Mouse (Mus musculus): ENCODE data around the gene Adk. TPM values are rescaled to one million over a fixed set of nuclear protein-coding genes. Genes with fewer than 3 reads are reported as not detected.

The Adk gene
- polyA plus RNA-seq, 1 experiment from 2014 or later = 223 TPM

DNA sequence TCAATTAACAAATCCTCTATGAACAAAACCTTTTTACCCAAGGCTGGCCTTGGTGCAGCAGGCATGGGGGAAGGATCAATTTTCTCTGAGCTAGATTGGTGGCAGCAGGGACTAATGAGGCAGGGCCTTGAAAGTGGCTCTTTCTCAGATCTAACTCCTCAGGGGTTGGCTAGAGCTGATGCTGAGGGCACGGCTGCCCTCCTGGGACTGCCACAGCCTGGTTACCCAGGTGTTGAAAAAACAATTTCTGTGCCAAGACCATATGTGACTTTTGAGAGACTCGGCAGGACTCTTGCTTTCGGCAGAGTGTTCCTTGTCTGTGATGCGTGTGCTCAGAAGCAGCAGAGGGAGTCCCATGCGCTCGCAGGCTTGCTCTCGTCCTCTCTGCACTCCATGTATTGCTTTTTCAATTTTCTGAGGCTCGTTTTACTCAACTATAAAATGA is 349.8 kb downstream of the Adk start:
- no peak overlapping the region; the same call in 1 of the 2 replicates for H3K27ac ChIP-seq
- H3K4me1 ChIP-seq (replicated peaks) = peaks cover 4% of the 10 kb centered on the region
- no peak overlapping the region for H3K4me3 ChIP-seq
- no peak overlapping the region for H3K4me2 ChIP-seq
- 72% methylated on average over 8 of the region's 8 CpGs for WGBS
- no peaks in the 10 kb centered on the region for H3K9me3 ChIP-seq (replicated peaks)
- no peaks in the 10 kb centered on the region for H3K36me3 ChIP-seq
- H3K9ac ChIP-seq = no peak overlapping the region
- no peak for ATAC-seq (replicated peaks; ENCODE audit: insufficient number of reproducible peaks, insufficient read depth, low FRiP score, low read depth)
- no peaks in the 10 kb centered on the region for H3K27me3 ChIP-seq

DNA sequence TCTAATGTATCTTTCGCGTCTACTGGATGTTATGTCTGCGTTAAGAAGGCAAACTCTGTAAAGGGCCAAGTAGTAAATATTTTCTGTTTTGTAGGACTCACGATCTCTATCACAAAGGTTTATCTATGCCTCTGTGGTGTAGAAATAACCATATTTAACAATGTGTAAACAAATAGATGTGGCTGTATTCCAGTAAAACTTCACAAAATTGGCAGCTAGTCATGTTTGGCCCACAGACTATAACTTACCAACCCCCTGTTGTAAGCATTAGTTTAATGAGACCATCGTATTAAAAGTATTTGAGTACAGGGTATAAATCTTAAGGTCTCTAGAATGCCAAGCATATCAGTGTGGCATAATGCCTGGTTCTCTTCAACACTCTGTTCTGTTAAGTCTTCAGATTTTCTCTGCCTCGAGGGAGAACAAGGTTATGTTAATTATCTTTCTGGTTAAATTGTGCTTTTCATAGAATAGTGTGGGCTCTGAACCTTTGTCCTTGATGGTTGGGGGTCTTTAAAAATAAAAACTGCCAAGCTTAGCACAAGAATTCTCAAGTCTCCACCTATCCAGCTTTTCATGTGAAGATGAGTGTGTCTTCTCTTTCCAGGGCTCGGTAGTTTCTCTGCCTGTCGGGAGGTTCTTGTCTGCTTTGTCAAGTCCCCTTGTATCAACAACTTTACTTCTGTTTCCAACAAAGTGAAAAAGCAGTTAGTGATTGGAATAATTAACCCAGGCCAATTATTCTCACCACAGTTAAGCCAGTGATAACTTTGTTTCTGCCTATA is 350.4 kb downstream of the Adk start:
- H3K9ac ChIP-seq = no peak overlapping the region
- ATAC-seq (replicated peaks; ENCODE audit: insufficient number of reproducible peaks, insufficient read depth, low FRiP score, low read depth) = no peak
- 62% methylated on average over 8 of the region's 8 CpGs for WGBS

DNA sequence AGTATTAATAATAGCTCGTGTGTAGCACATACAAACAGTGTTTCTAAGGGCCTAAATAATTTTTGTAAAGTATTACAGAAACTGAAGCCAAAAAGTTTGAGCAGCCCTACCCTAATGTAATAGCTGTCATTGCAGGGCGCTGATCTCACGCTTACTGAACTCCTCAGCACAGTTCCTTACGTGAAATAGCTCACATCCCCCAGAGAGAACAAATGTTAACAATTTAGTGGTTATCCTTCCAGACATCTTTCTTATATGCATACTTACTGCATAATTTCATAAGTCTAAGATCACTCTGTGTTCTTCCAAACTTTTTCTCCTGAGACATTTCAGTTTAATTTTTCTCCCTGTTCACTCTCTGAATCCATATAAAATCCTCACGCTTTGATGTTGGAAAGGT is 354.6 kb downstream of the Adk start:
- WGBS = 82% methylated on average over 5 of the region's 5 CpGs

More for the DNA sequence above, 350.4 kb downstream of the Adk start:
- H3K27ac ChIP-seq = no peak overlapping the region; the same call in 1 of the 2 replicates
- no peaks in the 10 kb centered on the region for H3K9me3 ChIP-seq (replicated peaks)
- no peaks in the 10 kb centered on the region for H3K36me3 ChIP-seq
- H3K27me3 ChIP-seq = no peaks in the 10 kb centered on the region
- H3K4me3 ChIP-seq = no peak overlapping the region
- H3K4me1 ChIP-seq (replicated peaks) = peaks cover 4% of the 10 kb centered on the region
- no peak overlapping the region for H3K4me2 ChIP-seq

DNA sequence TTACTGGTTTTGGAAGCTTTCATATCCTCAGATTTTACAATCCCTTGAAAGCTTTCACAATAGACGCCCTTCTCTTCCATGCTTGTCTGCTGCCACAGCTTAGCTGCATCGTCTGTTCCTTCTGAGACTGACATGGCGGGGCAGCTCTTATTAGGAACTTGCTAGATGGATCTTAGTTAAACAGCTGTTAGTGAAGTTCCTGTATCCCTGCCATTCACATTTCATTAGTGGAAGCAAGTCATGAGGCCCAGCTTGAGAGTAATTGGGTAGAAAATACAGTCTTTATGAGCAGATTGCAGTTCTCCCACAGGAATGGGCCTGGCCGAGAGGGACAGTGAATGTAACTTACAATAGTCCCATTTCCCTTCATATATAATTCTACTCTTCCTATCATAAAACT is 356.5 kb downstream of the Adk start:
- ATAC-seq (replicated peaks; ENCODE audit: insufficient number of reproducible peaks, insufficient read depth, low FRiP score, low read depth) = no peak
- no peaks in the 10 kb centered on the region for H3K4me1 ChIP-seq (replicated peaks)
- H3K27me3 ChIP-seq = no peaks in the 10 kb centered on the region
- H3K9me3 ChIP-seq (replicated peaks) = no peaks in the 10 kb centered on the region
- H3K4me2 ChIP-seq = no peak overlapping the region
- H3K36me3 ChIP-seq = no peaks in the 10 kb centered on the region
- no peak overlapping the region for H3K27ac ChIP-seq
- 87% methylated on average over 4 of the region's 4 CpGs for WGBS
- H3K9ac ChIP-seq = no peak overlapping the region
- H3K4me3 ChIP-seq = no peak overlapping the region

More for the DNA sequence above, 354.6 kb downstream of the Adk start:
- H3K4me2 ChIP-seq = no peak overlapping the region
- H3K4me3 ChIP-seq = no peak overlapping the region
- H3K27me3 ChIP-seq = no peaks in the 10 kb centered on the region
- peaks cover 4% of the 10 kb centered on the region for H3K4me1 ChIP-seq (replicated peaks)
- no peak for ATAC-seq (replicated peaks; ENCODE audit: insufficient number of reproducible peaks, insufficient read depth, low FRiP score, low read depth)
- H3K36me3 ChIP-seq = no peaks in the 10 kb centered on the region
- no peak overlapping the region for H3K27ac ChIP-seq
- H3K9me3 ChIP-seq (replicated peaks) = no peaks in the 10 kb centered on the region
- H3K9ac ChIP-seq = no peak overlapping the region

DNA sequence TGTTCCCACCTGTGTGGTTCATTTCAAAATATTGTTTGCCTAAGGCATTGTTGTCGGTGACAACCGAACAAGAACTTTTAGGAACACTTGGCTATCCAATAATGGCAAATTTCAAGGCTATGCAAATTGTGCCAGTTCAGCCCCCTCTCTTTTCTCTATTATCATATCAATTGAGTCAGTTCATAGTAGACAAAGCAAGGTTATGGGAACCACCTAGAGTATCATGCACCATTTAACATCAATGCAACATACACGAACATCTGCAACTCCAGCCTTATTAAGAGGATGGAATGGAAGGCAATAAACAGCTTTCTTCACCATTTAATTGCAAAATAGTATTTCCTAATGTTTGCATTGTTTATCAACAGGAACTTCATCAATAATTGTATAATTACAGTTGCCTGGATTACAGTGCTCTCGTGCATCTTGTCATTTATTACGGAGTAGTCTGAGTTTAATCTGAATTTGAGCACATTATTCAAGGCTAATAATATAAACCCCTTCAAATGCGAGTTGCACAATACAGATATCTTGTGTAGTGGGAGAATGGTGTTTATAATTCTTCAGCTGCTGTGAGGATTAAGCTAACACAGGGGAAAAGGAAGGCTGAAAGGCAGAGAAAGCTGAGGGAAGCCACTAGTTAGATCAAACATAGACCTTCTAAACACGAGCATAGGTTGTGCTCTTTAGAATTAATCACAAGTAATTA is 358.5 kb downstream of the Adk start:
- no peaks in the 10 kb centered on the region for H3K27me3 ChIP-seq
- H3K4me2 ChIP-seq = no peak overlapping the region
- ATAC-seq (replicated peaks; ENCODE audit: insufficient number of reproducible peaks, insufficient read depth, low FRiP score, low read depth) = no peak
- no peak overlapping the region for H3K4me3 ChIP-seq
- H3K36me3 ChIP-seq = no peaks in the 10 kb centered on the region
- 83% methylated on average over 7 of the region's 7 CpGs for WGBS
- no peak overlapping the region for H3K27ac ChIP-seq
- H3K4me1 ChIP-seq (replicated peaks) = no peaks in the 10 kb centered on the region
- H3K9me3 ChIP-seq (replicated peaks) = no peaks in the 10 kb centered on the region
- H3K9ac ChIP-seq = no peak overlapping the region

DNA sequence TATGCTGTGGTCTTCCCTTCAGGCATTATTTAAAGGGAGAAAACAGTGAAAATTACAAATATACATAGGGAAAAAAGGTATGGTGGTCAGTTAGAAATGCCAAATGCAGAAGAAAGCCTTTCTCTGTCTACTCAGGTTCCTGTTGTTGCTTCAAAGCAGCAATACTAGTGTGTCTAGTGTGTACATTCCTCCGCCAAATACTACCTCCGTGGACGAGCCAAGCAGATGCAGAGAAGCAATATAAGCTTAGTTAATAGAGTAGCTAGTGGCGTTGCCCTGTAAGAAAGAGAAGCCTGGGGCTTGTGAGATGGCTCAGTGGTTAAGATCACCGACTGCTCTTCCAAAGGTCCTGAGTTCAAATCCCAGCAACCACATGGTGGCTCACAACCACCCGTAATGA is 359.1 kb downstream of the Adk start:
- H3K4me1 ChIP-seq (replicated peaks) = no peaks in the 10 kb centered on the region
- H3K9me3 ChIP-seq (replicated peaks) = no peaks in the 10 kb centered on the region
- H3K27me3 ChIP-seq = no peaks in the 10 kb centered on the region
- no peaks in the 10 kb centered on the region for H3K36me3 ChIP-seq
- no peak overlapping the region for H3K9ac ChIP-seq
- WGBS = 88% methylated on average over 6 of the region's 6 CpGs
- H3K4me2 ChIP-seq = no peak overlapping the region
- ATAC-seq (replicated peaks; ENCODE audit: insufficient number of reproducible peaks, insufficient read depth, low FRiP score, low read depth) = no peak
- H3K4me3 ChIP-seq = no peak overlapping the region
- H3K27ac ChIP-seq = no peak overlapping the region

DNA sequence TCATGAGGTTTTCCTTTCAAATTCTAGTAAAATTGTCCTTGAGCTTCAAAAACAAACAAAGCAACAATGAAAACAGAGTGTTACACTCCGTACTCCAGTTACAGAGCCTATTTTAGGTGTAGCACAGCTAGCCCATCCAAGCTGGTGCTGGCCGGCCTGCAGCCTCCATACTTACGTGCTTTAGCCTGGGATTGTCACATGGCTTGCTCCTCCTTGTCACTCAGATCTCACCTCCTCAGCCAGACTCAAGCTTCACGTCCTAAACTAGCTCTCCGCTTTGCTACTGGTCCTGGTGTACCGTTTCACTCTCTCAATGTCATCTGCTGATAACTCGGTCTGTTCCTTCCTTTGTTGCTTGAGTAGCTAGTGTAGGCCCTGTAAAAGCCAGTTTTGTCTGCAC is 366.0 kb downstream of the Adk start:
- H3K27ac ChIP-seq = peak overlapping the region; percentile 55
- H3K4me3 ChIP-seq = no peak overlapping the region
- WGBS = 39% methylated on average over 7 of the region's 7 CpGs
- no peaks in the 10 kb centered on the region for H3K9me3 ChIP-seq (replicated peaks)
- peaks cover 9% of the 10 kb centered on the region for H3K4me1 ChIP-seq (replicated peaks)
- H3K4me2 ChIP-seq = no peak overlapping the region
- no peak overlapping the region for H3K9ac ChIP-seq
- no peaks in the 10 kb centered on the region for H3K36me3 ChIP-seq
- no peaks in the 10 kb centered on the region for H3K27me3 ChIP-seq
- ATAC-seq (replicated peaks; ENCODE audit: insufficient number of reproducible peaks, insufficient read depth, low FRiP score, low read depth) = no peak; the same call in 1 of the 2 replicates

DNA sequence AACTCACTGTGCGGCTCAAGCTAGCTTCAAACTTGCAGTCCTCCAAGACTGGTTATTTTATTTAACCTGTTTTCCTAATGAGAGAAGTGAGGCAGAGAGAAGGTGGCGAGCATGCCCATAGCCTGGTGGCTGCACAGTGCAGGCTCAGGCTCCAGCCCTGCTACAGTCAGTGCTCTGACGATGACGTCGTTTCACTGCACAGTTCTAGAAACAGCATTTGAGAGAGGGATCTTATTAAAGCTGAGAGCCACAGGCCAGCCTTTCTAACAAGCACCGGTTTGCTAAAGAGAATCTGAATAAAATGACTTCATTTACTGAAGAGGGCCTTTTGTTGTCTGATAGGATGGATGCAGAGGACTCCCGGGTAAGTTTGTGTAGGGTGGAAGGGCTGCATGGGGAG is 375.0 kb downstream of the Adk start:
- Histone ChIP-seq H3K27ac (no peak overlapping the region), H3K4me1 (replicated peaks) (no peaks in the 10 kb centered on the region; the same call in 1 of the 2 replicates), H3K36me3 (no peaks in the 10 kb centered on the region), H3K27me3 (no peaks in the 10 kb centered on the region), H3K9me3 (replicated peaks) (no peaks in the 10 kb centered on the region), H3K9ac (no peak overlapping the region), H3K4me2 (no peak overlapping the region), H3K4me3 (no peak overlapping the region)
- ATAC-seq (replicated peaks; ENCODE audit: insufficient number of reproducible peaks, insufficient read depth, low FRiP score, low read depth) = no peak
- WGBS = 61% methylated on average over 7 of the region's 7 CpGs

DNA sequence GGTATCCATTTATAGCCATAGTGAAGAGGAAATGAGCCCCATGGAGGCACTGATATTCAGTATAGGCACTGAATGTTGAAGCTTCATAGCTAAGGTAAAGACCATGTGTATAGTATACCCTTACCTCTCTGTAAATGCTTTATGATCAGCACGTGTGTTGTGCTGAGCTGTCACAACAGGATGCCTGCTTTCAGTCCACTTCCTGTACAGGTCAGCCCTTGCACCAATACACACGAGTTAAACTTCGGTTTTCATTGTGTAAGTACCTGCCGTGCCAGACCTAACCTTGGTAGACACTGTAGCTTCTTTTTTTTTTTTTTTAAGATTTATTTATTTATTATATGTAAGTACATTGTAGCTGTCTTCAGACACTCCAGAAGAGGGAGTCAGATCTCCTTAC is 381.0 kb downstream of the Adk start:
- H3K27ac ChIP-seq = no peak overlapping the region
- WGBS = 77% methylated on average over 4 of the region's 4 CpGs
- H3K9ac ChIP-seq = no peak overlapping the region
- H3K4me2 ChIP-seq = no peak overlapping the region
- H3K9me3 ChIP-seq (replicated peaks) = no peaks in the 10 kb centered on the region
- H3K27me3 ChIP-seq = no peaks in the 10 kb centered on the region
- no peaks in the 10 kb centered on the region for H3K36me3 ChIP-seq
- peaks cover 16% of the 10 kb centered on the region for H3K4me1 ChIP-seq (replicated peaks)
- ATAC-seq (replicated peaks; ENCODE audit: insufficient number of reproducible peaks, insufficient read depth, low FRiP score, low read depth) = no peak
- H3K4me3 ChIP-seq = no peak overlapping the region

DNA sequence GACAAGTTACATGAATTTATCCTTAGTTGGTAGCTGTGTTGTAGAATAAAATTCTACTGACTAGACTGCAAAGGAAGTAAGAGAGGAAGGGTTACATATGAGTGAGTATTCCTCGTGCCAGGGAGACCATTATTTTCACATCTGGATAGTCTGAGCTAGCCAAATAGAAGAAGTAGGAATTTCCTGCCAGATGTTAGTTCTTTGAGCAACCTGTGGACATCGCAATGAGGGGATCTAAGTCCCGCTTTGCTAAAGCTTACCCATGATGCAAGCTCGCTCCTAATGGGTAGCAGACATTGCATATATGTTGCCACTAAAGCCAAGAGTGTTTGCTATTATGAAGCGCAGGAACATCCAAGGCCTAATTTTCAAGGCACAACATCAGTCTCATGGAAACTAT is 381.6 kb downstream of the Adk start:
- 79% methylated on average over 5 of the region's 5 CpGs for WGBS
- Histone ChIP-seq H3K9me3 (replicated peaks) (no peaks in the 10 kb centered on the region), H3K9ac (no peak overlapping the region), H3K4me3 (no peak overlapping the region), H3K4me1 (replicated peaks) (peaks cover 21% of the 10 kb centered on the region), H3K27me3 (no peaks in the 10 kb centered on the region), H3K4me2 (no peak overlapping the region), H3K27ac (no peak overlapping the region), H3K36me3 (no peaks in the 10 kb centered on the region)
- ATAC-seq (replicated peaks; ENCODE audit: insufficient number of reproducible peaks, insufficient read depth, low FRiP score, low read depth) = no peak

DNA sequence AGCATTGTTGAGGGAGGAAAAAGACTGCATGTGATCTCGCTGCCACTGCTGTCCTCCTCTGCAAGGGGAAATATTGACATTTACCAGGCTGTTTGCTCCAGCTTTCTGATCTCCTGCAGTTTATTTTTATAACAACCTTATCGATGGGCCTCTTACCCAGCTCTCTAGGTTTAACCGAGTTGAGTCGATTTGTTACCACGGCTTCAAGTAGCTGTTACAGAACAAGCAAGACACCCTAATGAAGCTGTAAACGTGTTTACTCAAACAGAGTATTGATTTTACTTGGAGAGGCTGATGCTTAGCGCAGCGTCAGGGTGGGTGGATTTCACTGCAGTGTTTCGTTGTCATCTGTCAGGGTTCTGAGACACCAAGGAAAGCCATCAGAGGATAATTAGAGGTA is 382.3 kb downstream of the Adk start:
- no peak for ATAC-seq (replicated peaks; ENCODE audit: insufficient number of reproducible peaks, insufficient read depth, low FRiP score, low read depth)
- 27% methylated on average over 9 of the region's 9 CpGs for WGBS
- H3K4me2 ChIP-seq = peak overlapping the region; percentile 4

More for the DNA sequence above, 382.3 kb downstream of the Adk start:
- Histone ChIP-seq H3K9me3 (replicated peaks) (no peaks in the 10 kb centered on the region), H3K36me3 (no peaks in the 10 kb centered on the region), H3K9ac (no peak overlapping the region), H3K27me3 (no peaks in the 10 kb centered on the region), H3K27ac (peak overlapping the region; percentile 53), H3K4me1 (replicated peaks) (peaks cover 26% of the 10 kb centered on the region), H3K4me3 (no peak overlapping the region)

Data from heart, embryonic 15.5 days (tissue).